In genomic region chr13:21447856-21448614, GRCm38 (mm10) we compare ENCODE assay signal across 27 mouse cellular contexts. TPM values are rescaled to one million over a fixed set of nuclear protein-coding genes. Genes with fewer than 3 reads are reported as not detected.
DNase-seq lines count a peak whose midpoint lies in the region; ATAC-seq lines count a peak whose summit lies in the region.
"Had no signal": no experiment of that assay in that cellular context is flagged by ENCODE, and none has a peak within 500 bp of the region (broad histone marks: within the 10 kb centered on the region; RNA-seq: fewer than 3 reads in every experiment).

No protein-coding gene starts in this region.

- H3K36me3 ChIP-seq in liver, embryonic 13.5 days = peaks cover 46% of the 10 kb centered on the region
- peaks cover 66% of the 10 kb centered on the region for H3K36me3 ChIP-seq in liver, embryonic 12.5 days
- H3K36me3 ChIP-seq in intestine, embryonic 16.5 days (ENCODE audit: control insufficient read depth, insufficient read depth, low read length) = no peaks in the 10 kb centered on the region; the same call in 1 of the 2 replicates
- H3K36me3 ChIP-seq in liver, embryonic 15.5 days (replicated peaks) = peaks cover 40% of the 10 kb centered on the region

- H3K4me1 ChIP-seq in liver, embryonic 13.5 days (replicated peaks) = peaks cover 35% of the 10 kb centered on the region
- peaks cover 23% of the 10 kb centered on the region for H3K4me1 ChIP-seq in liver, embryonic 12.5 days
- peaks cover 9% of the 10 kb centered on the region for H3K4me1 ChIP-seq in intestine, embryonic 16.5 days (ENCODE audit: control insufficient read depth, insufficient read depth, low read length)
- H3K4me1 ChIP-seq in liver, embryonic 15.5 days (replicated peaks) = peaks cover 23% of the 10 kb centered on the region

- no peak for ATAC-seq in liver, embryonic 13.5 days (ENCODE audit: low read depth)
- no peak for ATAC-seq in liver, embryonic 12.5 days
- peak; percentile 82 for ATAC-seq in intestine, embryonic 16.5 days
- 0 out of 2 replicates have a peak, but pooled peaks have one; percentile 22 for ATAC-seq in liver, embryonic 15.5 days (ENCODE audit: insufficient read depth)
- ATAC-seq: forebrain, embryonic 15.5 days; Patski had no signal

- WGBS in liver, embryonic 13.5 days (ENCODE audit: insufficient replicate concordance) = 72% methylated on average over 16 of the region's 16 CpGs
- 78% methylated on average over 16 of the region's 16 CpGs for WGBS in liver, embryonic 12.5 days (ENCODE audit: insufficient replicate concordance)
- 62% methylated on average over 16 of the region's 16 CpGs for WGBS in intestine, embryonic 16.5 days
- WGBS in liver, embryonic 15.5 days (ENCODE audit: insufficient replicate concordance) = 64% methylated on average over 16 of the region's 16 CpGs

- H3K9ac ChIP-seq in liver, embryonic 13.5 days = no peak overlapping the region
- H3K9ac ChIP-seq in liver, embryonic 12.5 days = no peak overlapping the region
- peak overlapping the region; percentile 39; the same call in 1 of the 2 replicates for H3K9ac ChIP-seq in intestine, embryonic 16.5 days (ENCODE audit: low read depth, low read length)
- no peak overlapping the region for H3K9ac ChIP-seq in liver, embryonic 15.5 days
- H3K9ac ChIP-seq: forebrain, embryonic 15.5 days; heart, embryonic 12.5 days; hindbrain, embryonic 12.5 days; lung, embryonic 14.5 days had no signal

- H3K27me3 ChIP-seq in liver, embryonic 13.5 days = no peaks in the 10 kb centered on the region
- H3K27me3 ChIP-seq in liver, embryonic 12.5 days (replicated peaks) = no peaks in the 10 kb centered on the region
- H3K27me3 ChIP-seq in intestine, embryonic 16.5 days (replicated peaks; ENCODE audit: control insufficient read depth, insufficient read depth, low read length) = no peaks in the 10 kb centered on the region
- H3K27me3 ChIP-seq in liver, embryonic 15.5 days = no peaks in the 10 kb centered on the region
- H3K27me3 ChIP-seq: forebrain, embryonic 15.5 days; heart, embryonic 12.5 days; hindbrain, embryonic 12.5 days; Patski had no signal

- H3K9me3 ChIP-seq in liver, embryonic 13.5 days (replicated peaks) = no peaks in the 10 kb centered on the region
- no peaks in the 10 kb centered on the region for H3K9me3 ChIP-seq in liver, embryonic 12.5 days (replicated peaks)
- no peaks in the 10 kb centered on the region for H3K9me3 ChIP-seq in intestine, embryonic 16.5 days (ENCODE audit: control insufficient read depth, low read length)
- H3K9me3 ChIP-seq in liver, embryonic 15.5 days (replicated peaks) = no peaks in the 10 kb centered on the region
- H3K9me3 ChIP-seq: forebrain, embryonic 15.5 days; heart, embryonic 12.5 days; hindbrain, embryonic 12.5 days; midbrain, embryonic 10.5 days had no signal

- 0 out of 2 replicates have a peak overlapping the region, but pooled peaks have one; percentile 11 for H3K4me2 ChIP-seq in liver, embryonic 13.5 days
- H3K4me2 ChIP-seq in liver, embryonic 12.5 days = no peak overlapping the region
- H3K4me2 ChIP-seq in intestine, embryonic 16.5 days (ENCODE audit: low read depth, low read length) = 0 out of 2 replicates have a peak overlapping the region, but pooled peaks have one; percentile 27
- peak overlapping the region; percentile 13; the same call in 1 of the 2 replicates for H3K4me2 ChIP-seq in liver, embryonic 15.5 days
- H3K4me2 ChIP-seq: forebrain, embryonic 15.5 days; heart, embryonic 12.5 days; hindbrain, embryonic 12.5 days; lung, embryonic 14.5 days had no signal

- H3K4me3 ChIP-seq in liver, embryonic 13.5 days (replicated peaks) = no peak overlapping the region
- no peak overlapping the region for H3K4me3 ChIP-seq in liver, embryonic 12.5 days
- H3K4me3 ChIP-seq in intestine, embryonic 16.5 days (ENCODE audit: low read length) = 0 out of 2 replicates have a peak overlapping the region, but pooled peaks have one; percentile 5
- H3K4me3 ChIP-seq in liver, embryonic 15.5 days (replicated peaks) = no peak overlapping the region
- H3K4me3 ChIP-seq: forebrain, embryonic 15.5 days; heart, embryonic 12.5 days; hindbrain, embryonic 12.5 days; left cerebral cortex, adult 2 months; midbrain, embryonic 10.5 days had no signal

- H3K27ac ChIP-seq in liver, embryonic 13.5 days = peak overlapping the region; percentile 48; the same call in 1 of the 2 replicates
- H3K27ac ChIP-seq in liver, embryonic 12.5 days = no peak overlapping the region
- peak overlapping the region; percentile 26 for H3K27ac ChIP-seq in intestine, embryonic 16.5 days (ENCODE audit: low read length)
- H3K27ac ChIP-seq in liver, embryonic 15.5 days (replicated peaks) = peak overlapping the region; percentile 38; the same call in 1 of the 2 replicates
- H3K27ac ChIP-seq: forebrain, embryonic 15.5 days; hindbrain, embryonic 12.5 days; left cerebral cortex, adult 2 months; midbrain, embryonic 10.5 days had no signal

- no peak for DNase-seq in liver, embryonic 13.5 days
- peak; percentile 42 for DNase-seq in lung, postnatal 36 days
- DNase-seq in retina, postnatal 1 day = no peak
- DNase-seq in embryo, embryonic 10.5 days (ENCODE audit: low spot score) = no peak
- no peak for DNase-seq in cerebellum, postnatal 25 days
- DNase-seq: adrenal gland, postnatal 10 days; cerebellum, adult 9-10 months; heart, postnatal 14 days; kidney, postnatal 10 days; layer of hippocampus, adult 9-11 months; left cerebral cortex, postnatal 4 days; lung, embryonic 14.5 days; right cerebral cortex, postnatal 25 days; thymus, postnatal 4 days had no signal

RNA-seq across cellular contexts. Expression of gene Zscan26, which starts 5.5 kb away (rescaled TPM):
- polyA plus RNA-seq in liver, embryonic 13.5 days (2015; fragmentation: Nextera tagmentation; extraction: Ambion mirVana) = 7.0 and 7.6 TPM in 2 replicates
- 9.1 and 10.4 TPM in 2 replicates for polyA plus RNA-seq in liver, embryonic 12.5 days (2016; fragmentation: Nextera tagmentation; extraction: Ambion mirVana)
- polyA plus RNA-seq in intestine, embryonic 16.5 days (2015; fragmentation: Nextera tagmentation; extraction: Ambion mirVana) = 22.3 and 23.6 TPM in 2 replicates
- 9.6 and 11.0 TPM in 2 replicates for polyA plus RNA-seq in liver, embryonic 15.5 days (2015; fragmentation: Nextera tagmentation; extraction: Ambion mirVana)

RNA-seq across cellular contexts. Expression of gene Pgbd1, which starts 7.2 kb away (rescaled TPM):
- 1.6 and 1.7 TPM in 2 replicates for polyA plus RNA-seq in liver, embryonic 13.5 days (2015; fragmentation: Nextera tagmentation; extraction: Ambion mirVana)
- polyA plus RNA-seq in liver, embryonic 12.5 days (2016; fragmentation: Nextera tagmentation; extraction: Ambion mirVana) = 1.6 and 2.1 TPM in 2 replicates
- 2.4 TPM in 2 replicates for polyA plus RNA-seq in intestine, embryonic 16.5 days (2015; fragmentation: Nextera tagmentation; extraction: Ambion mirVana)
- 1.0 and 1.2 TPM in 2 replicates for polyA plus RNA-seq in liver, embryonic 15.5 days (2015; fragmentation: Nextera tagmentation; extraction: Ambion mirVana)

RNA-seq across cellular contexts. Expression of gene Nkapl, which starts 20.3 kb away (rescaled TPM):
- 0.86 and 0.92 TPM in 2 replicates for polyA plus RNA-seq in liver, embryonic 13.5 days (2015; fragmentation: Nextera tagmentation; extraction: Ambion mirVana)
- 0.43 and 0.78 TPM in 2 replicates for polyA plus RNA-seq in liver, embryonic 12.5 days (2016; fragmentation: Nextera tagmentation; extraction: Ambion mirVana)
- polyA plus RNA-seq in intestine, embryonic 16.5 days (2015; fragmentation: Nextera tagmentation; extraction: Ambion mirVana) = 1.8 and 2.0 TPM in 2 replicates
- polyA plus RNA-seq in liver, embryonic 15.5 days (2015; fragmentation: Nextera tagmentation; extraction: Ambion mirVana) = 0.66 and 0.94 TPM in 2 replicates

RNA-seq across cellular contexts. Expression of gene Zkscan4, which starts 30.7 kb away (rescaled TPM):
- polyA plus RNA-seq in liver, embryonic 13.5 days (2015; fragmentation: Nextera tagmentation; extraction: Ambion mirVana) = 0.33 and 0.38 TPM in 2 replicates
- polyA plus RNA-seq in liver, embryonic 12.5 days (2016; fragmentation: Nextera tagmentation; extraction: Ambion mirVana) = 0.62 and 0.78 TPM in 2 replicates
- polyA plus RNA-seq in intestine, embryonic 16.5 days (2015; fragmentation: Nextera tagmentation; extraction: Ambion mirVana) = 2.4 and 2.5 TPM in 2 replicates
- polyA plus RNA-seq in liver, embryonic 15.5 days (2015; fragmentation: Nextera tagmentation; extraction: Ambion mirVana) = 0.31 and 0.38 TPM in 2 replicates

RNA-seq across cellular contexts. Expression of gene Gm10065, which starts 31.2 kb away (rescaled TPM):
- not detected in 2 replicates for polyA plus RNA-seq in liver, embryonic 13.5 days (2015; fragmentation: Nextera tagmentation; extraction: Ambion mirVana)
- polyA plus RNA-seq in liver, embryonic 12.5 days (2016; fragmentation: Nextera tagmentation; extraction: Ambion mirVana) = not detected in 2 replicates
- polyA plus RNA-seq in intestine, embryonic 16.5 days (2015; fragmentation: Nextera tagmentation; extraction: Ambion mirVana) = not detected in 2 replicates
- polyA plus RNA-seq in liver, embryonic 15.5 days (2015; fragmentation: Nextera tagmentation; extraction: Ambion mirVana) = not detected in 2 replicates
- polyA plus RNA-seq: embryonic facial prominence, embryonic 14.5 days; forebrain, embryonic 15.5 days; gonadal fat pad, adult 2 months; heart, embryonic 12.5 days; hindbrain, embryonic 12.5 days; lung, embryonic 14.5 days; midbrain, embryonic 10.5 days; midbrain, postnatal 0 days; Patski; testis, adult 2 months had no signal

Comparison
In these comparisons a context has a peak if more than half of its experiments do, and no peak if none do; other contexts are left out.
1. ATAC-seq: peak in intestine, embryonic 16.5 days (single experiment) and liver, embryonic 15.5 days (single experiment); none in liver, embryonic 13.5 days (single experiment) and liver, embryonic 12.5 days (single experiment).